Comparison of ENCODE assay signal across 8 mouse cellular contexts in the genomic region with DNA sequence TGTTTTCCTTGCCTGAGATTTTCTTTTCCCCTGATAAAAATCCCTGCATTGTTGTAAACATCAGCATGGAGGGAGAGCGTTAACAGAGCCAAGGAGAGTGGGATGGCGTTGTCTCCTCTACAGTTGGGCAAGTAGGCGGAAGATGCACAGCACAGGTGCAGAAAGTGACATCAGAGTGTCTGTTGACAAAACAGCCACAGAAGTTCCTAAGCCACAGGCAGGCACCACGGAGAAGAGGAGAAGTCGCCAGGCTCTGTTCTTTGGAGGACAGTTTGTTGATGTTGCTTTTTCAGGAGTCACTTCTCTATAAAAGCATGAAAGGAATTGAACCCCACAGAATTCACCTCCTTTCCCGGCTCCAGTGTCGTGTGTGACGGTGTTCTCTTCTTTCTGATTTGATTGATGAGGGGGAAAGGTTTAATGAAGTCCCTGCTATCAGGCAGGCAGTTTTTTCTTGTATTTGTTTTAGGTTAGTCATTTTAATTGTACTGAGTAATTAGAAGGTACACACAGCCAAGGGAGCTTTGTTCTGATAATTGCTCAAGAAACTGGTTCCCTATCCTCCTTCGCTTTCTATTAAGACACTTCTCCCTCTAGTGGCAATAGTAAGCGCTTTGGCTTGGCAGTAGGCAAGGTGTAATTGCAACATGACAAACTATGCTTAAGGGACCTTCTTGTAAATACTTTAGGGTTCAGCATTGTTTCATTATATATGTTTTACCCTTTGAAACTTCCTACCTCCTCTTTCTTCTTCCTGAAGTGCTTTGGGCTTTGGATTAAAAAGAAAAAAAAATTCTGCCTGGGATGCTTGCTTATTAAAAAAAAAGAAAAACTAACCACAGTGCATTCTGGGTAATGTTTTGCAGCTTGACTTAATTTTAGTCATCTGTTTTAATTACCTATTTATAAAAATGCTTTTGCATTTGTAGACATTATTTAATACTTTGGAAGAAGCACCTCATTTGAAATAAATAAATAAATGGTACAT.
DNase-seq lines count a peak whose midpoint lies in the region; ATAC-seq and TF ChIP-seq lines count a peak whose summit lies in the region.

No protein-coding gene starts in this region.

- no peak overlapping the region for H3K9ac ChIP-seq in neural tube, embryonic 11.5 days (ENCODE audit: low read length)
- H3K9ac ChIP-seq in hindbrain, postnatal 0 days (replicated peaks; ENCODE audit: low read length), result no peak overlapping the region

- H3K9me3 ChIP-seq in neural tube, embryonic 11.5 days (ENCODE audit: control insufficient read depth, low read length), result no peaks in the 10 kb centered on the region
- H3K9me3 ChIP-seq in hindbrain, postnatal 0 days (ENCODE audit: low read length), result no peaks in the 10 kb centered on the region

- H3K4me1 ChIP-seq in neural tube, embryonic 11.5 days (ENCODE audit: control insufficient read depth, insufficient read depth, low read length), result peaks cover 14% of the 10 kb centered on the region
- H3K4me1 ChIP-seq in hindbrain, postnatal 0 days (ENCODE audit: insufficient read depth, low read length), result 0 out of 2 replicates have a peak, but pooled peaks cover 3% of the 10 kb centered on the region

- H3K27me3 ChIP-seq in neural tube, embryonic 11.5 days (ENCODE audit: control insufficient read depth, insufficient read depth, low read length), result peaks cover 1% of the 10 kb centered on the region; the same call in 1 of the 2 replicates
- H3K27me3 ChIP-seq in hindbrain, postnatal 0 days (ENCODE audit: insufficient read depth, low read length), result no peaks in the 10 kb centered on the region

- H3K4me2 ChIP-seq in neural tube, embryonic 11.5 days (ENCODE audit: low read depth), result no peak overlapping the region
- H3K4me2 ChIP-seq in hindbrain, postnatal 0 days (ENCODE audit: low read depth, low read length), result no peak overlapping the region

- no peaks in the 10 kb centered on the region for H3K36me3 ChIP-seq in neural tube, embryonic 11.5 days (ENCODE audit: control insufficient read depth, insufficient read depth, low read length)
- H3K36me3 ChIP-seq in hindbrain, postnatal 0 days (ENCODE audit: insufficient read depth, low read length), result no peaks in the 10 kb centered on the region

- no peak overlapping the region for H3K27ac ChIP-seq in neural tube, embryonic 11.5 days (ENCODE audit: low read depth, low read length)
- peak overlapping the region; percentile 32; the same call in 1 of the 2 replicates for H3K27ac ChIP-seq in hindbrain, postnatal 0 days

- ATAC-seq in neural tube, embryonic 11.5 days (ENCODE audit: insufficient read depth, low FRiP score, low TSS enrichment), result no peak
- ATAC-seq in hindbrain, postnatal 0 days, result no peak

- DNase-seq in cerebellum, postnatal 14 days, result peak; percentile 35 to 51
- DNase-seq in cerebellum, adult 9-11 months, result no peak
- DNase-seq in neural tube, embryonic 11.5 days (ENCODE audit: low spot score), result peak; percentile 29
- DNase-seq in neural tube, embryonic 10.5 days (ENCODE audit: extremely low spot score, low spot score), result no peak
- peak; percentile 75 for DNase-seq in hindbrain, postnatal 0 days (ENCODE audit: low spot score)
- peak; percentile 31 to 44 for DNase-seq in thymus, postnatal 36 days
- DNase-seq in adrenal gland, postnatal 36 days, result no peak
- no peak for DNase-seq in urinary bladder, postnatal 36 days (ENCODE audit: low spot score in 2 of 2)

- TF ChIP-seq CTCF in hindbrain, postnatal 0 days (IDR thresholded peaks at IDR 0.05; ENCODE audit: low read depth), result peak; percentile 75

- no peak overlapping the region for H3K4me3 ChIP-seq in neural tube, embryonic 11.5 days (ENCODE audit: low read depth, low read length)
- no peak overlapping the region for H3K4me3 ChIP-seq in hindbrain, postnatal 0 days (ENCODE audit: low read length)

- WGBS in neural tube, embryonic 11.5 days, result 18% methylated on average over 10 of the region's 10 CpGs
- 55% methylated on average over 10 of the region's 10 CpGs for WGBS in hindbrain, postnatal 0 days

Comparison
In these comparisons a context has a peak if more than half of its experiments do, and no peak if none do; other contexts are left out.
1. DNase-seq: peak in cerebellum, postnatal 14 days (2 of 2), neural tube, embryonic 11.5 days (single experiment), hindbrain, postnatal 0 days (single experiment) and thymus, postnatal 36 days (2 of 2); none in cerebellum, adult 9-11 months (single experiment), neural tube, embryonic 10.5 days (single experiment), adrenal gland, postnatal 36 days (0 of 2) and urinary bladder, postnatal 36 days (0 of 2).